Mouse (Mus musculus): Measurements from ENCODE around the gene Gtdc1. TPM values are rescaled to one million over a fixed set of nuclear protein-coding genes. Genes with fewer than 3 reads are reported as not detected.
A peak's percentile ranks its signal among the peaks of the same experiment; 100 is the strongest.

Gtdc1 gene
- polyA plus RNA-seq, 1 experiment = 42.4 TPM

DNA sequence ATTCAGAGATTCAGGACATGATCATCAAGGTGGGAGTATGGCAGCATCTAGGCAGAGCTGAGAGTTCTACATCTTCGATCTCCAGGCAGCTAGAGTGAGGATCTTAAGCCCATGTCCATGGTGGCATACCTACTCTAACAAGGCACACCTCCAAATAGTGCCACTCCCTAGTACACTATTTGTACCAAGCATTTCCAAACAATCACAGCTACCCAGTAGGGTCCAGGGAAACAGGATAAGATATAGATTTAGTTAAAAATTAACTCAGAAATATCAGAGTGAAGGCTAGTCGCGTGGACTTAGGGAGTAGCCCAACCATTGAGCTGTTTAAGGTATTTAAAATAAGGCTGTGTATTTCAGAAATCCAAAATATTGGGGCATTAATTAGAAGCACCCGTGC lies 82.0 kb downstream of the Gtdc1 start:
- Histone ChIP-seq H3K36me3 (ENCODE audit: control insufficient read depth, insufficient read depth, low read length, poor library complexity, severe bottlenecking) (no peaks in the 10 kb centered on the region), H3K27ac (ENCODE audit: insufficient read depth, low read length) (no peak overlapping the region), H3K27me3 (ENCODE audit: control insufficient read depth, insufficient read depth, low read length, poor library complexity, severe bottlenecking) (no peaks in the 10 kb centered on the region), H3K4me1 (ENCODE audit: control insufficient read depth, insufficient read depth, low read length) (no peaks in the 10 kb centered on the region), H3K9me3 (replicated peaks; ENCODE audit: control insufficient read depth, insufficient read depth, low read length, poor library complexity, severe bottlenecking) (no peaks in the 10 kb centered on the region), H3K4me3 (ENCODE audit: low read depth, low read length) (no peak overlapping the region), H3K9ac (ENCODE audit: low read depth, poor library complexity, severe bottlenecking) (no peak overlapping the region)
- TF ChIP-seq CTCF (IDR thresholded peaks at IDR 0.05; ENCODE audit: low read depth, low read length) (no peak), EP300 (IDR thresholded peaks at IDR 0.05; ENCODE audit: insufficient read depth, low read depth, low read length) (no peak), POLR2A (IDR thresholded peaks at IDR 0.05; ENCODE audit: insufficient read depth, low read length) (no peak)

DNA sequence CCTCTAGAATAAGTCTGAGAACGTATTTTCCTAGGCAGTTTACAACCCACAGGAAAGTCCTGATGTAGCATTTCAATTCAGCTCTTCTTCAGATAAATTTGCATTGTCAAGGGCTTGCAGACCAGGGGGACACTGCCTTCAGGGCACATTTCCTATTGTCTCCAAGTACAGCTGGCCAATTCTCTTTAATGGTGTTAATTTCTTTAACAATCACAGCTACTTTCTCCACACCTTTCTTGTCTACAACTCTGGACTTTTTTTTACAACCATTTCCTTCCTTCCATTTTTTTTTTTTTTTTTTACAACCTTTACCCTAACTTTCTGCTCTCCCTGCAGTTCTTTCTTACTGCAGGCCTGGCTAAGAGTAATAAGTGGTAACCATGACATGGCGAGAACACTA lies 97.7 kb downstream of the Gtdc1 start:
- H3K4me1 ChIP-seq (ENCODE audit: control insufficient read depth, insufficient read depth, low read length) = peaks cover 1% of the 10 kb centered on the region
- no peaks in the 10 kb centered on the region for H3K36me3 ChIP-seq (ENCODE audit: control insufficient read depth, insufficient read depth, low read length, poor library complexity, severe bottlenecking)
- TF ChIP-seq POLR2A (IDR thresholded peaks at IDR 0.05; ENCODE audit: insufficient read depth, low read length) (no peak), CTCF (IDR thresholded peaks at IDR 0.05; ENCODE audit: low read depth, low read length) (no peak), EP300 (IDR thresholded peaks at IDR 0.05; ENCODE audit: insufficient read depth, low read depth, low read length) (0 out of 2 replicates have a peak, but pooled peaks have one; percentile 29)
- H3K9me3 ChIP-seq (replicated peaks; ENCODE audit: control insufficient read depth, insufficient read depth, low read length, poor library complexity, severe bottlenecking) = no peaks in the 10 kb centered on the region
- no peak overlapping the region for H3K27ac ChIP-seq (ENCODE audit: insufficient read depth, low read length)
- H3K9ac ChIP-seq (ENCODE audit: low read depth, poor library complexity, severe bottlenecking) = no peak overlapping the region
- H3K4me3 ChIP-seq (ENCODE audit: low read depth, low read length) = no peak overlapping the region
- H3K27me3 ChIP-seq (ENCODE audit: control insufficient read depth, insufficient read depth, low read length, poor library complexity, severe bottlenecking) = no peaks in the 10 kb centered on the region

DNA sequence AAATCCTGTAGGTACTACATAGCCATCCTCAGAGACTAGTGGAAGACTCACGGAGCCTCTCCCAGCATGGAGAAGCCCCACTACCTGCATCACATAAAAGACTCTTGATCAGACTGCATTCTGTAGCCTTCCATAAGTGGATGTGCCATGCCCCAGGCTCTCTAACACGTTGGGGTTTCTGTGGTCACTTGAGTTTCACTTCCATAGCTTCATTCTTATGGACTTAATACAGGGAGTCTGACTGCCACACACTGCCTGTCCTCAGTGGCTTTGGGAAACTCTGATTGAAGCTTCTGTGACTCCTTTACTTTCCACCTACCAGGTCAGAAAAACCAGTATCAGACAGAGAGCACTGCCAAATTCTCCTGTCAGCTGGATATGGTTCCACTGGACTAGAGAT lies 98.1 kb downstream of the Gtdc1 start:
- Histone ChIP-seq H3K36me3 (ENCODE audit: control insufficient read depth, insufficient read depth, low read length, poor library complexity, severe bottlenecking) (no peaks in the 10 kb centered on the region), H3K4me3 (ENCODE audit: low read depth, low read length) (no peak overlapping the region), H3K9ac (ENCODE audit: low read depth, poor library complexity, severe bottlenecking) (no peak overlapping the region), H3K9me3 (replicated peaks; ENCODE audit: control insufficient read depth, insufficient read depth, low read length, poor library complexity, severe bottlenecking) (no peaks in the 10 kb centered on the region), H3K27me3 (ENCODE audit: control insufficient read depth, insufficient read depth, low read length, poor library complexity, severe bottlenecking) (no peaks in the 10 kb centered on the region), H3K27ac (ENCODE audit: insufficient read depth, low read length) (no peak overlapping the region), H3K4me1 (ENCODE audit: control insufficient read depth, insufficient read depth, low read length) (peaks cover 1% of the 10 kb centered on the region)
- TF ChIP-seq EP300 (IDR thresholded peaks at IDR 0.05; ENCODE audit: insufficient read depth, low read depth, low read length) = no peak
- TF ChIP-seq CTCF (IDR thresholded peaks at IDR 0.05; ENCODE audit: low read depth, low read length) = no peak

DNA sequence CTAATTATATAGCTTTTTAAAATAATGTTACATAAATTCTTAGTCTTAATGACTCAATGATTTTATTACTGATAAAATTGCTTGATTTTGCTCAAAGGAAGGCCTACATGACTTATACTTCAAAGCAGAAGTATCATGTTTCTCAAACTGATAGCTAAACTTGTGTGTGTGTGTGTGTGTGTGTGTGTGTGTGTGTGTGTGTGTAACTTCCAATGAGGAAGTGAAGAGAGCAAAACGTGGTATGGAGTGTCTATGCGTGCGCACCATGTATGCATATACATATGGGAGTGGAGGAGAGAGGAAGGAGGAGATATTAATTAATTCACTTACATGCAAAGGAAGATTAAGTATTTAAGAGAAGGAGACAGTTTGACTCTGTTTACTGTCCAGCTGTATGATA lies 100.8 kb downstream of the Gtdc1 start:
- no peaks in the 10 kb centered on the region for H3K9me3 ChIP-seq (replicated peaks; ENCODE audit: control insufficient read depth, insufficient read depth, low read length, poor library complexity, severe bottlenecking)
- TF ChIP-seq CTCF (IDR thresholded peaks at IDR 0.05; ENCODE audit: low read depth, low read length) = no peak
- no peak for TF ChIP-seq POLR2A (IDR thresholded peaks at IDR 0.05; ENCODE audit: insufficient read depth, low read length)
- TF ChIP-seq EP300 (IDR thresholded peaks at IDR 0.05; ENCODE audit: insufficient read depth, low read depth, low read length) = no peak
- no peaks in the 10 kb centered on the region for H3K27me3 ChIP-seq (ENCODE audit: control insufficient read depth, insufficient read depth, low read length, poor library complexity, severe bottlenecking)
- no peak overlapping the region for H3K27ac ChIP-seq (ENCODE audit: insufficient read depth, low read length)
- no peak overlapping the region for H3K4me3 ChIP-seq (ENCODE audit: low read depth, low read length)
- H3K9ac ChIP-seq (ENCODE audit: low read depth, poor library complexity, severe bottlenecking) = no peak overlapping the region
- no peaks in the 10 kb centered on the region for H3K36me3 ChIP-seq (ENCODE audit: control insufficient read depth, insufficient read depth, low read length, poor library complexity, severe bottlenecking)
- H3K4me1 ChIP-seq (ENCODE audit: control insufficient read depth, insufficient read depth, low read length) = peaks cover 1% of the 10 kb centered on the region

DNA sequence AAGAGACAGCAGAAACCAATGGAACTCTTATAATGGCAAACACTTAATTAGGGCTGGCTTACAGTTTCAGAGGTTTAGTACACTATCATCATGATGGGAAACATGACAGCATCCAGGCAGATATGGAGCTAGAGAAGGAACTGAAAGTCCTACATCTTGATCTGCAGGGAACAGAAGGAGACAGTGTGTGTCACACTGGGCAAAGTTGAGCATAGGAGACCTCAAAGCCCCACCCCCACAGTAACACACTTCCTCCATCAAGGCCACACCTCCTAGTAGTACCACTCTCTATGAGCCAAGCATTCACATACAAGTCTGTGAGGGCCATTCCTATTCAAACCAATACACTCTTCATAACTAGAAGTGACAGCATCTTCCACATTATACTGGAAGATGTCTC lies 109.7 kb downstream of the Gtdc1 start:
- no peaks in the 10 kb centered on the region for H3K27me3 ChIP-seq (ENCODE audit: control insufficient read depth, insufficient read depth, low read length, poor library complexity, severe bottlenecking)
- H3K9ac ChIP-seq (ENCODE audit: low read depth, poor library complexity, severe bottlenecking) = no peak overlapping the region
- no peak overlapping the region for H3K27ac ChIP-seq (ENCODE audit: insufficient read depth, low read length)
- TF ChIP-seq CTCF (IDR thresholded peaks at IDR 0.05; ENCODE audit: low read depth, low read length) (no peak), EP300 (IDR thresholded peaks at IDR 0.05; ENCODE audit: insufficient read depth, low read depth, low read length) (no peak), POLR2A (IDR thresholded peaks at IDR 0.05; ENCODE audit: insufficient read depth, low read length) (no peak)
- no peaks in the 10 kb centered on the region for H3K9me3 ChIP-seq (replicated peaks; ENCODE audit: control insufficient read depth, insufficient read depth, low read length, poor library complexity, severe bottlenecking)
- no peak overlapping the region for H3K4me3 ChIP-seq (ENCODE audit: low read depth, low read length)
- no peaks in the 10 kb centered on the region for H3K36me3 ChIP-seq (ENCODE audit: control insufficient read depth, insufficient read depth, low read length, poor library complexity, severe bottlenecking)
- no peaks in the 10 kb centered on the region for H3K4me1 ChIP-seq (ENCODE audit: control insufficient read depth, insufficient read depth, low read length)

DNA sequence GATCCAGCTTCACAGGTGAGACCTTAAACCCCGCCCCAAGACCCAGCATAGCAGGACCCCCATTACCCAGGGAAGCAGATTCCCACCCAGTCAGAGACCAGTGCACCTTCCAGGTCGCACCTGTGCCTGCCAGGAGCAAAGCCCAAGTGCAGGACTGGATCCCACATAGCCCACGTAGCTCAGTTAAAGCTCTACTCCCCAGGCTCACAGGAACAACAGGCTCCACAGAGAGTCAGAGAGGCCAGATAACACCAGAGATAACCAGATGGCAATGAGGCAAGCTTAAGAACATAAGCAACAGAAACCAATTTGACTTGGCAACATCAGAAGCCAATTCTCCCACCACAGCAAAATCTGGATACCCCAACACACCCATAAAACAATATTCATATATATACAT lies 113.7 kb downstream of the Gtdc1 start:
- TF ChIP-seq CTCF (IDR thresholded peaks at IDR 0.05; ENCODE audit: low read depth, low read length) = no peak
- TF ChIP-seq POLR2A (IDR thresholded peaks at IDR 0.05; ENCODE audit: insufficient read depth, low read length) = no peak
- no peak for TF ChIP-seq EP300 (IDR thresholded peaks at IDR 0.05; ENCODE audit: insufficient read depth, low read depth, low read length)
- no peaks in the 10 kb centered on the region for H3K4me1 ChIP-seq (ENCODE audit: control insufficient read depth, insufficient read depth, low read length)

More for the DNA sequence above, 113.7 kb downstream of the Gtdc1 start:
- no peak overlapping the region for H3K4me3 ChIP-seq (ENCODE audit: low read depth, low read length)
- no peak overlapping the region for H3K9ac ChIP-seq (ENCODE audit: low read depth, poor library complexity, severe bottlenecking)
- H3K36me3 ChIP-seq (ENCODE audit: control insufficient read depth, insufficient read depth, low read length, poor library complexity, severe bottlenecking) = no peaks in the 10 kb centered on the region
- H3K9me3 ChIP-seq (replicated peaks; ENCODE audit: control insufficient read depth, insufficient read depth, low read length, poor library complexity, severe bottlenecking) = no peaks in the 10 kb centered on the region
- H3K27ac ChIP-seq (ENCODE audit: insufficient read depth, low read length) = no peak overlapping the region
- H3K27me3 ChIP-seq (ENCODE audit: control insufficient read depth, insufficient read depth, low read length, poor library complexity, severe bottlenecking) = no peaks in the 10 kb centered on the region

Data from ES-Bruce4 (cell line).